Mouse (Mus musculus) left cerebral cortex, adult 6 months (tissue): ENCODE data around the gene Zfp40. TPM values are rescaled to one million over a fixed set of nuclear protein-coding genes. Genes with fewer than 3 reads are reported as not detected.

Source experiments
- long read RNA-seq, 2 experiments: library from polyadenylated mRNA; unstranded; transcript quantifications; one replicate each; pipeline ENCODE4 v2.0.0; 2019 to 2020
- polyA plus RNA-seq: library from polyadenylated mRNA; unstranded; fragments of <200 nt; fragmentation: Nextera tagmentation; gene quantifications from 2 replicates; pipeline ENCODE4 v1.2.3, GENCODE M21; 2021

Gene Zfp40
- polyA plus RNA-seq = 5.1 and 5.2 TPM in 2 replicates
- long read RNA-seq, experiment 1, full-length matches to known transcripts = 23 of 35 reads
- long read RNA-seq, experiment 1, partial matches to known transcripts = 0 of 35 reads
- long read RNA-seq, experiment 1, other reads (novel, unspliced or antisense) = 12 of 35 reads
- long read RNA-seq, experiment 2, full-length matches to known transcripts = 4 of 8 reads
- long read RNA-seq, experiment 2, partial matches to known transcripts = 0 of 8 reads
- long read RNA-seq, experiment 2, other reads (novel, unspliced or antisense) = 4 of 8 reads

GRCm38 (mm10) chr17:23192453-23193379, at the start of gene Zfp40:
Zfp40 (minus strand) TSS chr17:23193252.

Other genes starting within 250 kb of the Zfp40 start
- gene Vmn2r-ps130, start 132.1 kb downstream of the Zfp40 start, polyA plus RNA-seq = not detected in 2 replicates
- gene Vmn2r114, start 119.3 kb upstream of the Zfp40 start, polyA plus RNA-seq = not detected in 2 replicates
- not detected in 2 replicates for gene Vmn2r115, start 150.5 kb upstream of the Zfp40 start, polyA plus RNA-seq
- not detected in 2 replicates for gene Vmn2r116, start 191.4 kb upstream of the Zfp40 start, polyA plus RNA-seq